Mouse (Mus musculus) layer of hippocampus, adult 11-12 months (tissue): ENCODE results near the gene Gon7.
A peak's percentile ranks its signal among the peaks of the same experiment; 100 is the strongest.

Experiments
- DNase-seq: peaks from one replicate; pipeline ENCODE4 v3.0.0; 2022; ENCODE audit warnings: low spot score

Gene Gon7

GRCm38 (mm10) chr12:102742056-102742455 is 15.5 kb downstream of the Gon7 start:
- no peak for DNase-seq

GRCm38 (mm10) chr12:102740285-102740684 is 17.3 kb downstream of the Gon7 start:
- DNase-seq, result no peak

- no peak for DNase-seq
Measured at GRCm38 (mm10) chr12:102739096-102739495, 18.5 kb downstream of the Gon7 start.

- peak; percentile 47 for DNase-seq
Measured at GRCm38 (mm10) chr12:102733381-102733780, 24.2 kb downstream of the Gon7 start.

GRCm38 (mm10) chr12:102730798-102731619 is 26.6 kb downstream of the Gon7 start:
- no peak for DNase-seq

- peak; percentile 80 for DNase-seq
Measured at GRCm38 (mm10) chr12:102729855-102730797, 27.5 kb downstream of the Gon7 start.

GRCm38 (mm10) chr12:102725761-102726175 is 31.8 kb downstream of the Gon7 start:
- no peak for DNase-seq

GRCm38 (mm10) chr12:102725146-102725545 is 32.5 kb downstream of the Gon7 start:
- no peak for DNase-seq

- no peak for DNase-seq
Measured at GRCm38 (mm10) chr12:102723861-102724260, 33.7 kb downstream of the Gon7 start.

- DNase-seq, result no peak
Measured at GRCm38 (mm10) chr12:102722966-102723365, 34.6 kb downstream of the Gon7 start.

GRCm38 (mm10) chr12:102722451-102722850 is 35.2 kb downstream of the Gon7 start:
- DNase-seq, result no peak

GRCm38 (mm10) chr12:102719552-102720315 is 37.9 kb downstream of the Gon7 start:
- no peak for DNase-seq

- no peak for DNase-seq
Measured at GRCm38 (mm10) chr12:102714654-102715395, 42.8 kb downstream of the Gon7 start.

- DNase-seq, result no peak
Measured at GRCm38 (mm10) chr12:102714116-102714515, 43.5 kb downstream of the Gon7 start.

- no peak for DNase-seq
Measured at GRCm38 (mm10) chr12:102713153-102713865, 44.3 kb downstream of the Gon7 start.

- DNase-seq, result no peak
Measured at GRCm38 (mm10) chr12:102710851-102711375, 46.7 kb downstream of the Gon7 start.

GRCm38 (mm10) chr12:102709896-102710295 is 47.7 kb downstream of the Gon7 start:
- no peak for DNase-seq

GRCm38 (mm10) chr12:102708220-102708619 is 49.4 kb downstream of the Gon7 start:
- DNase-seq, result no peak

GRCm38 (mm10) chr12:102706833-102707463 is 50.7 kb downstream of the Gon7 start:
- no peak for DNase-seq
